32 mouse cellular contexts compared by ENCODE assay signal in genomic region chr11:70833831-70834230, GRCm38 (mm10). TPM values are rescaled to one million over a fixed set of nuclear protein-coding genes. Genes with fewer than 3 reads are reported as not detected.
"Had no signal": no experiment of that assay in that cellular context is flagged by ENCODE, and none has a peak within 500 bp of the region (broad histone marks: within the 10 kb centered on the region; RNA-seq: fewer than 3 reads in every experiment).

No protein-coding gene starts in this region.

- H3K4me3 ChIP-seq: embryonic facial prominence, embryonic 10.5 days; embryonic facial prominence, embryonic 12.5 days; embryonic facial prominence, embryonic 13.5 days; embryonic facial prominence, embryonic 15.5 days; erythroblast, embryonic 14.5 days; forebrain, embryonic 10.5 days; forebrain, embryonic 12.5 days; forebrain, embryonic 13.5 days; forebrain, embryonic 15.5 days; gastrocnemius, adult 2 months; heart, adult 2 months; heart, embryonic 10.5 days had no signal

- DNase-seq: cerebellum, adult 9-10 months; cerebellum, adult 9-11 months; cerebellum, postnatal 10 days; cerebellum, postnatal 14 days; cerebellum, postnatal 25 days; cerebellum, postnatal 36 days; embryo, embryonic 11 days; forebrain, postnatal 0 days; gastrocnemius, adult 2 months; gastrocnemius, postnatal 10 days; gastrocnemius, postnatal 25 days; gastrocnemius, postnatal 36 days; heart, adult 18-20 months; heart, adult 2 months had no signal

- H3K4me2 ChIP-seq: embryonic facial prominence, embryonic 12.5 days; embryonic facial prominence, embryonic 13.5 days; embryonic facial prominence, embryonic 15.5 days; forebrain, embryonic 12.5 days; forebrain, embryonic 13.5 days; forebrain, embryonic 15.5 days had no signal

- H3K36me3 ChIP-seq: embryonic facial prominence, embryonic 10.5 days; embryonic facial prominence, embryonic 12.5 days; embryonic facial prominence, embryonic 13.5 days; embryonic facial prominence, embryonic 15.5 days; forebrain, embryonic 10.5 days; forebrain, embryonic 12.5 days; forebrain, embryonic 15.5 days; heart, embryonic 10.5 days had no signal

- H3K9ac ChIP-seq: embryonic facial prominence, embryonic 12.5 days; embryonic facial prominence, embryonic 13.5 days; embryonic facial prominence, embryonic 15.5 days; forebrain, embryonic 12.5 days; forebrain, embryonic 13.5 days; forebrain, embryonic 15.5 days; forebrain, postnatal 0 days had no signal

- ATAC-seq: forebrain, embryonic 13.5 days; forebrain, embryonic 14.5 days; forebrain, embryonic 15.5 days; forebrain, embryonic 16.5 days; forebrain, postnatal 0 days had no signal

- H3K27ac ChIP-seq: embryonic facial prominence, embryonic 10.5 days; embryonic facial prominence, embryonic 12.5 days; embryonic facial prominence, embryonic 13.5 days; embryonic facial prominence, embryonic 15.5 days; forebrain, embryonic 10.5 days; forebrain, embryonic 12.5 days; forebrain, embryonic 13.5 days; forebrain, embryonic 15.5 days; gastrocnemius, adult 2 months; heart, adult 2 months; heart, embryonic 10.5 days had no signal

- H3K27me3 ChIP-seq: embryonic facial prominence, embryonic 12.5 days; embryonic facial prominence, embryonic 13.5 days; embryonic facial prominence, embryonic 15.5 days; forebrain, embryonic 12.5 days; forebrain, embryonic 13.5 days; forebrain, embryonic 15.5 days had no signal

- H3K4me1 ChIP-seq: embryonic facial prominence, embryonic 12.5 days; embryonic facial prominence, embryonic 13.5 days; embryonic facial prominence, embryonic 15.5 days; forebrain, embryonic 12.5 days; forebrain, embryonic 13.5 days; forebrain, embryonic 15.5 days; heart, embryonic 10.5 days had no signal

- H3K9me3 ChIP-seq: embryonic facial prominence, embryonic 10.5 days; embryonic facial prominence, embryonic 12.5 days; embryonic facial prominence, embryonic 13.5 days; embryonic facial prominence, embryonic 15.5 days; forebrain, embryonic 13.5 days; forebrain, embryonic 15.5 days had no signal

RNA-seq across cellular contexts. Expression of gene Scimp, which starts 21.4 kb away (rescaled TPM):
- total RNA-seq: common myeloid progenitor, adult 5-6 weeks; forebrain, postnatal 0 days; gastrocnemius, adult 18-20 months; gastrocnemius, adult 2 months; gastrocnemius, postnatal 10 days; gastrocnemius, postnatal 25 days; gastrocnemius, postnatal 36 days; gastrocnemius, postnatal 4 days; granulocyte monocyte progenitor cell, adult 5-6 weeks had no signal
- polyA plus RNA-seq: embryonic facial prominence, embryonic 10.5 days; embryonic facial prominence, embryonic 11.5 days; embryonic facial prominence, embryonic 12.5 days; embryonic facial prominence, embryonic 15.5 days; erythroblast, embryonic 14.5 days; forebrain, embryonic 10.5 days; forebrain, embryonic 11.5 days; forebrain, embryonic 12.5 days; forebrain, embryonic 13.5 days; forebrain, embryonic 14.5 days; forebrain, embryonic 15.5 days; forebrain, embryonic 16.5 days; forebrain, postnatal 0 days; heart, embryonic 10.5 days had no signal
